8 mouse cellular contexts compared by ENCODE assay signal in the genomic region with DNA sequence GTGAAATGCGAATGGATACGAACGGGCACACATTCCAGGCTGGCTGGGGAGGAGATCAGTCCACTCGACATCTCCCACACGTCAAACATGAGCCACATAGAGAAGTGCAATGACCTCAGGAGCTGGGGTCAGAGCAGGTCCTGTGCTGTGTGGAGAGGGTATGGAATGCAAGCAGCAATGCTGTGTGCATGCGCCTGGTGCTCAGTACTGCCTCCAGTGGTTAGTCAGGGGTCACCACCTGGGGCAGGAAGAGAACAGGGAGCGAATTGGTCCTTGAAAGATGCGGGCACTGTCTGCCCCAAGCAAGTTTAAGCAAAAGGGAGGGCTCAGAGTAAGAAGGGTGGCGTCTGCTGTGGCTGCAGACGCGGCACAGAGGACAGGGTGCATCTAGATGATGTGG. TPM values are rescaled to one million over a fixed set of nuclear protein-coding genes. Genes with fewer than 3 reads are reported as not detected.
A peak's percentile ranks its signal among the peaks of the same experiment; 100 is the strongest.
DNase-seq lines count a peak whose midpoint lies in the region; ATAC-seq lines count a peak whose summit lies in the region.

No protein-coding gene starts in this region.

- H3K4me1 ChIP-seq in intestine, embryonic 16.5 days (ENCODE audit: control insufficient read depth, insufficient read depth, low read length) = no peaks in the 10 kb centered on the region

- H3K27me3 ChIP-seq in intestine, embryonic 16.5 days (replicated peaks; ENCODE audit: control insufficient read depth, insufficient read depth, low read length) = no peaks in the 10 kb centered on the region

- peak; percentile 61 for ATAC-seq in intestine, embryonic 16.5 days

- H3K36me3 ChIP-seq in intestine, embryonic 16.5 days (ENCODE audit: control insufficient read depth, insufficient read depth, low read length) = peaks cover 6% of the 10 kb centered on the region; the same call in 1 of the 2 replicates

- peak; percentile 35 to 45 for DNase-seq in layer of hippocampus, postnatal 10 days (ENCODE audit: low spot score in 2 of 2)
- DNase-seq in layer of hippocampus, adult 8-10 months (ENCODE audit: low spot score in 2 of 2) = no peak
- peak; percentile 34 for DNase-seq in MN1 (ENCODE audit: low spot score)
- DNase-seq in embryo, embryonic 11 days = peak; percentile 58
- peak; percentile 41 for DNase-seq in lung, postnatal 14 days
- peak; percentile 73 for DNase-seq in testis, postnatal 10 days (ENCODE audit: low spot score)
- DNase-seq in ovary, adult 18-20 months (ENCODE audit: low spot score) = no peak

- H3K4me2 ChIP-seq in intestine, embryonic 16.5 days (ENCODE audit: low read depth, low read length) = no peak overlapping the region

- H3K4me3 ChIP-seq in intestine, embryonic 16.5 days (ENCODE audit: low read length) = no peak overlapping the region

- 55% methylated on average over 11 of the region's 11 CpGs for WGBS in intestine, embryonic 16.5 days

- no peak overlapping the region for H3K9ac ChIP-seq in intestine, embryonic 16.5 days (ENCODE audit: low read depth, low read length)

- no peaks in the 10 kb centered on the region for H3K9me3 ChIP-seq in intestine, embryonic 16.5 days (ENCODE audit: control insufficient read depth, low read length)

- H3K27ac ChIP-seq in intestine, embryonic 16.5 days (ENCODE audit: low read length) = no peak overlapping the region

RNA-seq across cellular contexts. Expression of gene Yrdc, which starts 7.0 kb away (rescaled TPM):
- 10 to 100 TPM; 24.5 to 26.6 TPM for total RNA-seq in layer of hippocampus, postnatal 10 days (2021)
- 10 to 100 TPM; 34.1 to 42.4 (median 40.9) TPM for total RNA-seq in layer of hippocampus, adult 8-10 months (2022)
- 27.3 and 29.5 TPM in 2 replicates for polyA plus RNA-seq in intestine, embryonic 16.5 days (2015; fragmentation: Nextera tagmentation; extraction: Ambion mirVana)

RNA-seq across cellular contexts. Expression of gene 1110065P20Rik, which starts 7.5 kb away (rescaled TPM):
- 100 to 1,000 TPM; 107 to 115 TPM for total RNA-seq in layer of hippocampus, postnatal 10 days (2021)
- 10 to 100 TPM; 75.8 to 80.7 (median 78.8) TPM for total RNA-seq in layer of hippocampus, adult 8-10 months (2022)
- 35.3 and 35.8 TPM in 2 replicates for polyA plus RNA-seq in intestine, embryonic 16.5 days (2015; fragmentation: Nextera tagmentation; extraction: Ambion mirVana)

RNA-seq across cellular contexts. Expression of gene Maneal, which starts 18.5 kb away (rescaled TPM):
- 10 to 100 TPM; 43.5 to 48.3 TPM for total RNA-seq in layer of hippocampus, postnatal 10 days (2021)
- total RNA-seq in layer of hippocampus, adult 8-10 months (2022) = 10 to 100 TPM; 46.0 to 55.5 (median 50.6) TPM
- polyA plus RNA-seq in intestine, embryonic 16.5 days (2015; fragmentation: Nextera tagmentation; extraction: Ambion mirVana) = 0.36 and 0.44 TPM in 2 replicates

RNA-seq across cellular contexts. Expression of gene Epha10, which starts 37.2 kb away (rescaled TPM):
- 10 to 100 TPM; 12.8 to 16.9 TPM for total RNA-seq in layer of hippocampus, postnatal 10 days (2021)
- 10 to 100 TPM; 39.3 to 49.8 (median 44.4) TPM for total RNA-seq in layer of hippocampus, adult 8-10 months (2022)
- polyA plus RNA-seq in intestine, embryonic 16.5 days (2015; fragmentation: Nextera tagmentation; extraction: Ambion mirVana) = 0.07 and 0.15 TPM in 2 replicates

RNA-seq across cellular contexts. Expression of gene Mtf1, which starts 41.6 kb away (rescaled TPM):
- total RNA-seq in layer of hippocampus, postnatal 10 days (2021) = 10 to 100 TPM; 20.6 to 24.1 TPM
- total RNA-seq in layer of hippocampus, adult 8-10 months (2022) = 10 to 100 TPM; 27.0 to 32.3 (median 27.9) TPM
- polyA plus RNA-seq in intestine, embryonic 16.5 days (2015; fragmentation: Nextera tagmentation; extraction: Ambion mirVana) = 8.5 and 11.1 TPM in 2 replicates

Comparison
In these comparisons a context has a peak if more than half of its experiments do, and no peak if none do; other contexts are left out.
1. DNase-seq: peak in layer of hippocampus, postnatal 10 days (2 of 2), MN1 (single experiment), embryo, embryonic 11 days (single experiment), lung, postnatal 14 days (single experiment) and testis, postnatal 10 days (single experiment); none in layer of hippocampus, adult 8-10 months (0 of 2) and ovary, adult 18-20 months (single experiment).